In the genomic region with DNA sequence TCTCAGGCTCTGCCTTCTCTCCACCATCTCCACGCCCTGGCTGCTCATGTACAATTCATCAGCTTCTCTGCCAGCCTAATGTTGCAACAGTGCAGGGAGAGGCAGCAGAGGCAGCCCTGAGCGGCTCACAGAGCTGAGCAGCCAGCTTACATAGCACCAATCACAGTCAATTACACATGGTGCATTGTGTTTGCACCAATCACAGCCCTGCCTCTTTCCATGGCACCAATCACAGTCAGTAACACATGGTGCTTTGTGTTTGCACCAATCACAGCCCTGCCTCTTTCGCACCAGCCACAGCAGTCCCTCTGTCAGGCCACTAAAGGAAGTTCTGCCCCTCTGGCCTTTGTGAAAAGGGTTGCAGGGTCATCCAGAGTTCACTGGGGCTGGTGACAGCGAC, we compare ENCODE assay signal across 8 mouse cellular contexts. TPM values are rescaled to one million over a fixed set of nuclear protein-coding genes. Genes with fewer than 3 reads are reported as not detected.
DNase-seq lines count a peak whose midpoint lies in the region; ATAC-seq lines count a peak whose summit lies in the region.

No protein-coding gene starts in this region.

- peak overlapping the region; percentile 35 for H3K4me2 ChIP-seq in intestine, embryonic 16.5 days (ENCODE audit: low read depth, low read length)

- peak overlapping the region; percentile 11; the same call in 1 of the 2 replicates for H3K4me3 ChIP-seq in intestine, embryonic 16.5 days (ENCODE audit: low read length)

- peak overlapping the region; percentile 63; the same call in 1 of the 2 replicates for H3K27ac ChIP-seq in intestine, embryonic 16.5 days (ENCODE audit: low read length)

- 11% methylated on average over 4 of the region's 4 CpGs for WGBS in intestine, embryonic 16.5 days

- H3K36me3 ChIP-seq in intestine, embryonic 16.5 days (ENCODE audit: control insufficient read depth, insufficient read depth, low read length), result no peaks in the 10 kb centered on the region

- no peak overlapping the region for H3K9ac ChIP-seq in intestine, embryonic 16.5 days (ENCODE audit: low read depth, low read length)

- intact Hi-C loops in left cerebral cortex, postnatal 14 days (cut with DNase I), result no loop called here

- peak; percentile 83 for ATAC-seq in granulocyte monocyte progenitor cell, adult 5-6 weeks (replicated peaks; ENCODE audit: poor library complexity, severe bottlenecking)
- ATAC-seq in intestine, embryonic 16.5 days, result peak; percentile 96
- ATAC-seq in megakaryocyte progenitor cell, adult 5-6 weeks (replicated peaks; ENCODE audit: poor library complexity), result peak; percentile 86

- H3K27me3 ChIP-seq in intestine, embryonic 16.5 days (replicated peaks; ENCODE audit: control insufficient read depth, insufficient read depth, low read length), result no peaks in the 10 kb centered on the region

- H3K4me1 ChIP-seq in intestine, embryonic 16.5 days (ENCODE audit: control insufficient read depth, insufficient read depth, low read length), result peaks cover 11% of the 10 kb centered on the region; the same call in 1 of the 2 replicates

- no peaks in the 10 kb centered on the region for H3K9me3 ChIP-seq in intestine, embryonic 16.5 days (ENCODE audit: control insufficient read depth, low read length)

- DNase-seq in ovary, adult 18-20 months (ENCODE audit: low spot score), result peak; percentile 47
- DNase-seq in ovary, postnatal 10 days (ENCODE audit: low spot score), result no peak
- peak; percentile 62 for DNase-seq in embryo, embryonic 11.5 days (ENCODE audit: low read depth, low spot score)
- DNase-seq in left cerebral cortex, postnatal 14 days (ENCODE audit: low spot score in 2 of 2), result peak; percentile 89 to 96
- peak; percentile 72 for DNase-seq in right cerebral cortex, postnatal 14 days

RNA-seq across cellular contexts. Expression of gene Etv3, which starts 40.9 kb away (rescaled TPM):
- total RNA-seq in granulocyte monocyte progenitor cell, adult 5-6 weeks (2014; fragmentation: Nextera tagmentation), result 7.0 and 7.8 TPM in 2 replicates
- 9.4 and 9.6 TPM in 2 replicates for total RNA-seq in granulocyte monocyte progenitor cell, adult 5-6 weeks (2017)
- polyA plus RNA-seq in intestine, embryonic 16.5 days (2015; fragmentation: Nextera tagmentation; extraction: Ambion mirVana), result 12.5 and 12.7 TPM in 2 replicates
- 10 to 100 TPM; 16.8 to 18.7 TPM for total RNA-seq in left cerebral cortex, postnatal 14 days (2021)
- 7.4 and 8.5 TPM in 2 replicates for total RNA-seq in megakaryocyte progenitor cell, adult 5-6 weeks (2015)
- total RNA-seq in megakaryocyte progenitor cell, adult 5-6 weeks (2017), result 9.2 and 9.5 TPM in 2 replicates

RNA-seq across cellular contexts. Expression of gene Arhgef11, which starts 51.3 kb away (rescaled TPM):
- total RNA-seq in granulocyte monocyte progenitor cell, adult 5-6 weeks (2014; fragmentation: Nextera tagmentation), result 5.5 and 8.2 TPM in 2 replicates
- total RNA-seq in granulocyte monocyte progenitor cell, adult 5-6 weeks (2017), result 3.6 and 6.0 TPM in 2 replicates
- 11.6 and 12.4 TPM in 2 replicates for polyA plus RNA-seq in intestine, embryonic 16.5 days (2015; fragmentation: Nextera tagmentation; extraction: Ambion mirVana)
- 10 to 100 TPM; 53.5 to 53.8 TPM for total RNA-seq in left cerebral cortex, postnatal 14 days (2021)
- 5.4 and 8.7 TPM in 2 replicates for total RNA-seq in megakaryocyte progenitor cell, adult 5-6 weeks (2015)
- 4.8 and 5.5 TPM in 2 replicates for total RNA-seq in megakaryocyte progenitor cell, adult 5-6 weeks (2017)

Comparison
In these comparisons a context has a peak if more than half of its experiments do, and no peak if none do; other contexts are left out.
1. RNA of gene Arhgef11, which starts 51.3 kb away (total RNA-seq): 53.5 to 53.8 TPM in left cerebral cortex, postnatal 14 days; 4.8 to 8.7 TPM in megakaryocyte progenitor cell, adult 5-6 weeks and 3.6 to 8.2 TPM in granulocyte monocyte progenitor cell, adult 5-6 weeks; every median in the first group is over 4 times any median in the second.
2. Peak in every context shown above with its lines, with median percentiles within 50 percentile points of each other: ATAC-seq.